Mouse (Mus musculus) liver, embryonic 18 days (tissue): ENCODE results near the gene Clhc1. TPM values are rescaled to one million over a fixed set of nuclear protein-coding genes. Genes with fewer than 3 reads are reported as not detected.

Experiments
- polyA plus RNA-seq: library from polyadenylated mRNA; depleted of rRNA; stranded (reverse); fragments of >200 nt; gene quantifications from 2 replicates; pipeline ENCODE4 v1.2.3, GENCODE M21; 2012; rRNA removed

Gene Clhc1
- 0.04 and 0.05 TPM in 2 replicates for polyA plus RNA-seq

DNA sequence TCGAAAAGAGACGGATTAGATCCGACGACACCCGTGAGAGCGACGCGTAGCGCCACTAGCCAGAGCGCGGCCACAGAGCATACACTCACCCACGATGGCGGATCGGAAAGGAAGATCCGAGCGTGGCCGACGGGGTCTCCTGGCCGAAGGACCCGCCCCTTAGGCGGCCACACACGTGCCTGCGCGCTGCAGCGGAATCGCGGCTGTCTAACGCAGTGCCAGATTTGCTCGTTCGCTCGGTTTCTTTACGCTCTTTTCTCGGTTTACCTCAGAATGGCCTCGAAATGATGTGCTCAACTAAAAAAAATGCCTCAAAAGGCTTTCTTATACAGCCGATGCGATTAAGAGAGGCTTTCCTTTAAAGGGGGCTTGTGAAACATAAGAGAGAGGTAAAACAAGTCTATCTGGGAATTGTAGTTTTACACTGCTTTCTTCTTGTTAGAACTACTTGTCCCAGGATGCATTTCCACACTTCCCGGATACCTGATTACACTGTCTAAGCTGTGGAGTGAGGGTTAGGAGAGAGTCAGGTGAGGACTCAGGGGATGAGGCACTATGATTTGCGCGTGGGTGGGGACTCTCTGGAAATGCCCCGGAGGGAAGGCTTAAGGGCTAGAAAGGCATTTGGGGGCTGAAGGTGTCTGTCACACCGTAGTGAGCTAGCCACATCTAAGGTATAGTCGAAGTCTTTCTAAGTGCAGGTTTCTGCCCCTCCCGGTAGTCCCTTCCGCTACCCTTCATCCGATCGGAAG lies at the start of gene Clhc1, which contains the start of gene Rps27a:
Clhc1 (plus strand) TSS at position 199 of the 752 bp plus-strand sequence.
Rps27a (minus strand) TSS at position 358 of the 752 bp plus-strand sequence.

DNA sequence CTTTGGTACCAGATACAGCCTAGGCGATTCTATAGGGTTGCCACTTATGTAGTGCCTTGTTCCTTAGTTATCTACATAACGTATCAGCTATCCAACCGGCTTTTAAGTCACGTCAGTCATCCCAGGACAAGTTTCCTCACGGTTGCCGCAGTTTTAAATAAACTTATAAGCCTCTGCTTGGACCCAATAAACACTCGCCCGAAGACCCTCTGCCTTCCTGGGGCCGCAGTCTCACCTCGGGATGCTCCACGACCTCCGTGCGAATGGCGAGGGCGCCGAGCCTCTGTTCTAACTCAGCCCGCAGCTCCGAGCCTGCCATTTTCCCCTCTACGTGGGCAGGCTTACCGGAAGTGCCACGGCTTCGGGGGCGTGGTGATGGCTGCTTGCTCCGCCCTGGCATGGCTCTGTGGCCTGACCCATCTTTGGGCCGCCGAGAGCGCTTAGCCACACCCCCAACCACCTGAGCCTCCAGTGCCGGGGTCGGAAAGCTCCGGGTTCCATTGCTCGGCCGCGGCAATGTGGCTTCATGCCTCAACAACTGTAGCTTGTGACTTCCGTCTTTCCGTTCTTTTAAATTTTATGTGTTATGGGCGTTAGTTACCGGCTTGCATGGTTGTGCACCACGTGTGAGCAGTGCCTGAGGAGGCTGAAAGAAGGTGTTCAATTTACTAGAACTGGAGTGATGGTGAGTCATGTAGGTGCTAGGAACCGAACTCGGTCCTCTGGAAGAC lies 32.9 kb upstream of the Clhc1 start, which contains the start of gene Prorsd1:
Prorsd1 (minus strand) TSS at position 352 of the 731 bp plus-strand sequence.

DNA sequence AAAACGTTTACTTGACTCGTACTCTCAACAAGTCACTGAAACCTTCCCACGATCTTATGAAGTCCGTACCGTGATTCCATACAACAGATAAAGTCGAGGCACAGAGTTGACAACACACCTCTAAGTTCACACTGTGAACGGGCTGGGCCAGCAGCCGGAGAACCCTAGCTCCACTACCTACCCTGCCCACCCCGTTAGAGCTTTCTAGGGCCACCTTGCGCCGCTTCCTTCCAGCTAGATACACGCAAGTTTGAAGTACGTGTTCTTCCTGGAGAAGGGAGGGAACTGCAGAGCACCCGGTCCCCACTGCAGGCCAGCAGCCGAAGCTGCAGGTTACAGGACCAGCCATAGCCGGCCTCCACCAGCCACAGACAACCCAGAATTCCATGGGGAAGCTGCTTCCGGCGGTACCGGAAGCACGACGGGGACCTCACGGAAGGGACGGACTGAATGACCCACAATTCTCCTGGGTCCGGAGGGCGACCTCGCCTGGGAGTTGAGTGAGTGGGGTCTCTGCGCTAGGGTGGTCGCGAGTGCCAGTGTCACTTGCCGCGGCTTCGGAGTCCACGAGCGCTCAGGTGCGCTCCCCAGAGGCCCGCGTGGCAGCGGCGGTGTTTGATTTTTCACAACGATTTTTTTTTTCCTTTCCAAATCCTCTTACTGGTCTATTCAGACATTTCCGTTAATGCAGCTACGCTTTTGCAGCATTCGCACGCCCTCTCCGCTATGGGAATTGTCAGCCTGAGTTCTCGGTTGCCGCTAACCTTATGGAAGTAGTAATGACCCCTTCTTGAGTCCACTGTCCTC lies 21.6 kb upstream of the Clhc1 start, which contains the start of gene Mtif2:
Mtif2 (plus strand) TSS at position 421 of the 807 bp plus-strand sequence.

Other genes with a start within 250 kb of the Clhc1 start
- 0.95 and 0.96 TPM in 2 replicates for gene Ccdc88a, start 174.3 kb upstream of the Clhc1 start, polyA plus RNA-seq
- gene Prorsd1, start 32.9 kb upstream of the Clhc1 start, polyA plus RNA-seq: 11.5 and 13.0 TPM in 2 replicates
- gene Mtif2, start 21.5 kb upstream of the Clhc1 start, polyA plus RNA-seq: 12.7 and 14.8 TPM in 2 replicates
- gene Rps27a, start 159 bp downstream of the Clhc1 start, polyA plus RNA-seq: 777 and 798 TPM in 2 replicates
- 43.7 and 59.6 TPM in 2 replicates for gene Rtn4, start 145.0 kb downstream of the Clhc1 start, polyA plus RNA-seq